Mouse (Mus musculus): ENCODE results near the gene Fam222a. TPM values are rescaled to one million over a fixed set of nuclear protein-coding genes. Genes with fewer than 3 reads are reported as not detected.

The Fam222a gene
- polyA plus RNA-seq (2014; fragmentation: Illumina TruSeq; extraction: RNeasy Lipid Tissue Mini Kit (QIAGEN cat#74804); ENCODE audit: low read depth, low replicate concordance) = 0.44 TPM

GRCm38 (mm10) chr5:114567565-114568197 is at the start of gene Fam222a:
Gene Fam222a (plus strand): TSS chr5:114568016.

GRCm38 (mm10) chr5:114658255-114658654 is 90.4 kb downstream of the Fam222a start, which contains the start of gene Trpv4:
Gene Trpv4 (minus strand): TSS chr5:114658421.

Other genes with a start within 250 kb of the Fam222a start
- gene Kctd10, start 187.5 kb upstream of the Fam222a start, polyA plus RNA-seq (2014; fragmentation: Illumina TruSeq; extraction: RNeasy Lipid Tissue Mini Kit (QIAGEN cat#74804); ENCODE audit: low read depth, low replicate concordance) = 21.3 TPM
- 3.8 TPM for gene Ube3b, start 187.4 kb upstream of the Fam222a start, polyA plus RNA-seq (2014; fragmentation: Illumina TruSeq; extraction: RNeasy Lipid Tissue Mini Kit (QIAGEN cat#74804); ENCODE audit: low read depth, low replicate concordance)
- 5.2 TPM for gene Mmab, start 124.0 kb upstream of the Fam222a start, polyA plus RNA-seq (2014; fragmentation: Illumina TruSeq; extraction: RNeasy Lipid Tissue Mini Kit (QIAGEN cat#74804); ENCODE audit: low read depth, low replicate concordance)
- gene Mvk, start 123.7 kb upstream of the Fam222a start, polyA plus RNA-seq (2014; fragmentation: Illumina TruSeq; extraction: RNeasy Lipid Tissue Mini Kit (QIAGEN cat#74804); ENCODE audit: low read depth, low replicate concordance) = 0.16 TPM
- gene Trpv4, start 90.4 kb downstream of the Fam222a start, polyA plus RNA-seq (2014; fragmentation: Illumina TruSeq; extraction: RNeasy Lipid Tissue Mini Kit (QIAGEN cat#74804); ENCODE audit: low read depth, low replicate concordance) = 0.81 TPM
- gene Gltp, start 123.0 kb downstream of the Fam222a start, polyA plus RNA-seq (2014; fragmentation: Illumina TruSeq; extraction: RNeasy Lipid Tissue Mini Kit (QIAGEN cat#74804); ENCODE audit: low read depth, low replicate concordance) = 28.0 TPM
- 0.69 TPM for gene Tchp, start 139.7 kb downstream of the Fam222a start, polyA plus RNA-seq (2014; fragmentation: Illumina TruSeq; extraction: RNeasy Lipid Tissue Mini Kit (QIAGEN cat#74804); ENCODE audit: low read depth, low replicate concordance)
- gene Ankrd13a, start 206.7 kb downstream of the Fam222a start, polyA plus RNA-seq (2014; fragmentation: Illumina TruSeq; extraction: RNeasy Lipid Tissue Mini Kit (QIAGEN cat#74804); ENCODE audit: low read depth, low replicate concordance) = 28.5 TPM
- 8.2 TPM for gene Git2, start 207.5 kb downstream of the Fam222a start, polyA plus RNA-seq (2014; fragmentation: Illumina TruSeq; extraction: RNeasy Lipid Tissue Mini Kit (QIAGEN cat#74804); ENCODE audit: low read depth, low replicate concordance)

All from kidney, adult 10 weeks (tissue).